Mouse (Mus musculus): ENCODE measurements around the gene Sarnp. TPM values are rescaled to one million over a fixed set of nuclear protein-coding genes. Genes with fewer than 3 reads are reported as not detected.

The Sarnp gene
- polyA plus RNA-seq, 1 experiment from 2014 or later, result 223 TPM

DNA sequence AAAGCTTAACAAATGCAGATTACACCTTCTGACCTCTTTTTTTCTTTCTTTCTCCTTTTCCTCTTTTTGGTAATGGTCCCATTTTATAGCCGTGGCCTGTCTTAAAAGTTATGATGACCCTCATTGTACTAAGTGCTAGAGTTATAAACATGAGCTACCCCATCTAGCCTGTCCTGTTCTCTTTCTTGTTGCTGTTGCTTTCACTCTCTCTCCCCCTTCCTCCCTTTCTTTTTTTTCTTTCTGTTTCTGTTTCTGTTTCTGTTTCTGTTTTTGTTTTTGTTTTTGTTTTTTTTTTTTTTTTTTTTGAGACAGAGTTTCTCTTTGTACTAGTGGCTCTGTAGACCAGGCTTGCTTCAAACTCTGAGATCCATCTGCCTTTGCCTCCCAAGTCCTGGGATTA, 49.4 kb downstream of the Sarnp start:
- H3K9me3 ChIP-seq (ENCODE audit: low read depth, low read length), result no peaks in the 10 kb centered on the region
- H3K27me3 ChIP-seq (ENCODE audit: insufficient read depth, low read length), result no peaks in the 10 kb centered on the region
- no peaks in the 10 kb centered on the region for H3K4me1 ChIP-seq (ENCODE audit: insufficient read depth)
- ATAC-seq (ENCODE audit: insufficient read depth) (no peak), DNase-seq (no peak)
- no peak overlapping the region for H3K4me3 ChIP-seq (ENCODE audit: low read depth, low read length)
- H3K36me3 ChIP-seq (ENCODE audit: insufficient read depth), result peaks cover 55% of the 10 kb centered on the region
- no peak for TF ChIP-seq CTCF (IDR thresholded peaks at IDR 0.05; ENCODE audit: low read depth)
- 79% methylated on average over 1 of the region's 1 CpGs for WGBS
- H3K9ac ChIP-seq, result no peak overlapping the region
- H3K4me2 ChIP-seq, result no peak overlapping the region
- H3K27ac ChIP-seq (ENCODE audit: low read depth), result no peak overlapping the region

DNA sequence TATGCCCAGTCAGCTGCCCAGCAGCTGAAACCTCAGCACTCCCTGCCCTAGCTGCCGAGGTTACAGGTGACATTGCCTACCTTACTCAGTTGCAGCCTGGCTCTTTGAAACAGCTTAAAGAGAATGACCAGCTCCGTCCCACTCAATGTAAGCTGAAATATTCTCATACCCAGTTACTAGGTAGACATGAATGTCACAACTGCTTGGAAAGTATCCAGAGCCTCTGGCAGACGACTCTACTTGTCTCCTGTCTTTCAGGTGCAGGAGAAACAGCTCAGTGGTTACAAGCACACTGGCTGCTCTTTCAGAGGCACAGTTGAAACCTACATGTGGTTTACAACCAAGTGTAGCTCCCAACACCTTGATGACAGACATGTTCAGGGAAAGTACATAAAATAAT, 53.2 kb downstream of the Sarnp start:
- H3K27me3 ChIP-seq (ENCODE audit: insufficient read depth, low read length), result no peaks in the 10 kb centered on the region
- peaks cover 74% of the 10 kb centered on the region for H3K36me3 ChIP-seq (ENCODE audit: insufficient read depth)
- H3K4me3 ChIP-seq (ENCODE audit: low read depth, low read length), result no peak overlapping the region
- H3K4me1 ChIP-seq (ENCODE audit: insufficient read depth), result no peaks in the 10 kb centered on the region
- H3K9me3 ChIP-seq (ENCODE audit: low read depth, low read length), result no peaks in the 10 kb centered on the region
- no peak overlapping the region for H3K9ac ChIP-seq
- H3K4me2 ChIP-seq, result no peak overlapping the region
- 80% methylated on average over 3 of the region's 3 CpGs for WGBS
- DNase-seq (no peak), ATAC-seq (ENCODE audit: insufficient read depth) (no peak)
- no peak overlapping the region for H3K27ac ChIP-seq (ENCODE audit: low read depth)
- no peak for TF ChIP-seq CTCF (IDR thresholded peaks at IDR 0.05; ENCODE audit: low read depth)

DNA sequence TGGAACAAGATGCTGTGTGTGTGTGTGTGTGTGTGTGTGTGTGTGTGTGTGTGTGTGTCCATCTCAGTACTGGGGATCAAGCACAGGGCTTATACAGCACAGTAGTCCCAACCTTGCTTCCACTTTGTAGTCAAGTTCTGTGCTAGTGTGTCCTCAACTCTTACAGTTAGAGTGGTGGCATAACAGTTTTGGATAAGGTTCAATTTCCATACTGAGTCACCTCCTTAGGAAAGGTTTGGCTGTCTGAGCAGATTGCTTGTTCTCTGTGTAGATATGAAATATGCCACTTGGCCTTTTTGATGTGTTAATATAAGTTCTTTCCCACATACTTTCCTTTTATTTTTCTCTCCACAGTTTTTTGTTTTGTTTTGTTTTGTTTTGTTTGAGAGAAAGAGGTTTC, 61.2 kb downstream of the Sarnp start:
- no peak for TF ChIP-seq CTCF (IDR thresholded peaks at IDR 0.05; ENCODE audit: low read depth)
- no peak overlapping the region for H3K9ac ChIP-seq
- H3K36me3 ChIP-seq (ENCODE audit: insufficient read depth), result peaks cover 50% of the 10 kb centered on the region
- DNase-seq (no peak), ATAC-seq (ENCODE audit: insufficient read depth) (no peak)
- no peak overlapping the region for H3K27ac ChIP-seq (ENCODE audit: low read depth)
- no peaks in the 10 kb centered on the region for H3K4me1 ChIP-seq (ENCODE audit: insufficient read depth)
- H3K4me3 ChIP-seq (ENCODE audit: low read depth, low read length), result no peak overlapping the region
- no peak overlapping the region for H3K4me2 ChIP-seq
- no peaks in the 10 kb centered on the region for H3K27me3 ChIP-seq (ENCODE audit: insufficient read depth, low read length)
- H3K9me3 ChIP-seq (ENCODE audit: low read depth, low read length), result no peaks in the 10 kb centered on the region

DNA sequence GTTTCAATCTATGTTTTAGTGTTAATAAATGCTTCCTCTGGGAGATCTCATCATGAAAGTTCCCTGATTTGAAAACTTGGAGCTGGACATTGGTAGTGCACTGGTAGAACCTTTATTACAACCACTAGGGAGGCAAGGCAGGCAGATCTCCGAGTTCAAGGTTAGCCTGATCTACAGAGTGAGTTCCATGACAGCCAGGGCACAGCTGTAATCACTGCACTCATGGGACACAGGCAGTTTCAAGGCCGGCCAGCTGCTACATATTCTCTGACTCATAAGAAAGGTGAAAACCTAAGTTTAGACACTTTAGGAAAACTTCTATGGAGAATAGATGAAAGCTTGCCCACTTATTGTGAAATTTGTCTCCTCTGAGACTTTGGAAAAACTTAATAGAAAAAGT, 61.7 kb downstream of the Sarnp start:
- DNase-seq (no peak), ATAC-seq (ENCODE audit: insufficient read depth) (no peak)
- Histone ChIP-seq H3K9ac (no peak overlapping the region), H3K9me3 (ENCODE audit: low read depth, low read length) (no peaks in the 10 kb centered on the region), H3K27me3 (ENCODE audit: insufficient read depth, low read length) (no peaks in the 10 kb centered on the region), H3K4me1 (ENCODE audit: insufficient read depth) (no peaks in the 10 kb centered on the region), H3K27ac (ENCODE audit: low read depth) (no peak overlapping the region), H3K4me2 (no peak overlapping the region), H3K4me3 (ENCODE audit: low read depth, low read length) (no peak overlapping the region), H3K36me3 (ENCODE audit: insufficient read depth) (peaks cover 45% of the 10 kb centered on the region)
- TF ChIP-seq CTCF (IDR thresholded peaks at IDR 0.05; ENCODE audit: low read depth), result no peak
- WGBS, result 82% methylated on average over 2 of the region's 2 CpGs

DNA sequence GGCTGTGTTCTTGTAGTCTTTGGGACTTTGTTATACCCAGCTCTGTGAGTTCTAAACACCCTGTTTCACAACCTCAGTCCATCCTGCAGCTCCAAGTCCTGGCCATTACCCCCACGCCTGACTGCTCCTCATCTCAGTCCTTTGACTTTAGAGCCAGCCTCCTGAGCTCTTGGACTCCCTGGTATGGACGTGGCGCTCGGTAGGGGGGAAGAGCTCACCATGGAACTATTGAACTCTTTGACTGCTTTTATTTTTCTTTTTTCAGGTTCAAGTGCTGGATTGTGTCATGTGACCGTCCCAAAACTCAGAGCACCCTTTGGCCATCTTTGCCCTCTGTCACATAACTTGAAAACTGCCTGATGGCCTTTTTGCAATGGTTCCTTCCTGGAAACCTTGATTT, 64.9 kb downstream of the Sarnp start:
- DNase-seq, result no peak
- no peaks in the 10 kb centered on the region for H3K9me3 ChIP-seq (ENCODE audit: low read depth, low read length)
- H3K9ac ChIP-seq, result no peak overlapping the region
- H3K4me2 ChIP-seq, result no peak overlapping the region
- no peaks in the 10 kb centered on the region for H3K4me1 ChIP-seq (ENCODE audit: insufficient read depth)
- no peaks in the 10 kb centered on the region for H3K27me3 ChIP-seq (ENCODE audit: insufficient read depth, low read length)
- no peak overlapping the region for H3K4me3 ChIP-seq (ENCODE audit: low read depth, low read length)
- peaks cover 41% of the 10 kb centered on the region for H3K36me3 ChIP-seq (ENCODE audit: insufficient read depth)
- no peak for TF ChIP-seq CTCF (IDR thresholded peaks at IDR 0.05; ENCODE audit: low read depth)
- WGBS, result 84% methylated on average over 5 of the region's 5 CpGs
- ATAC-seq (ENCODE audit: insufficient read depth), result no peak
- no peak overlapping the region for H3K27ac ChIP-seq (ENCODE audit: low read depth)

DNA sequence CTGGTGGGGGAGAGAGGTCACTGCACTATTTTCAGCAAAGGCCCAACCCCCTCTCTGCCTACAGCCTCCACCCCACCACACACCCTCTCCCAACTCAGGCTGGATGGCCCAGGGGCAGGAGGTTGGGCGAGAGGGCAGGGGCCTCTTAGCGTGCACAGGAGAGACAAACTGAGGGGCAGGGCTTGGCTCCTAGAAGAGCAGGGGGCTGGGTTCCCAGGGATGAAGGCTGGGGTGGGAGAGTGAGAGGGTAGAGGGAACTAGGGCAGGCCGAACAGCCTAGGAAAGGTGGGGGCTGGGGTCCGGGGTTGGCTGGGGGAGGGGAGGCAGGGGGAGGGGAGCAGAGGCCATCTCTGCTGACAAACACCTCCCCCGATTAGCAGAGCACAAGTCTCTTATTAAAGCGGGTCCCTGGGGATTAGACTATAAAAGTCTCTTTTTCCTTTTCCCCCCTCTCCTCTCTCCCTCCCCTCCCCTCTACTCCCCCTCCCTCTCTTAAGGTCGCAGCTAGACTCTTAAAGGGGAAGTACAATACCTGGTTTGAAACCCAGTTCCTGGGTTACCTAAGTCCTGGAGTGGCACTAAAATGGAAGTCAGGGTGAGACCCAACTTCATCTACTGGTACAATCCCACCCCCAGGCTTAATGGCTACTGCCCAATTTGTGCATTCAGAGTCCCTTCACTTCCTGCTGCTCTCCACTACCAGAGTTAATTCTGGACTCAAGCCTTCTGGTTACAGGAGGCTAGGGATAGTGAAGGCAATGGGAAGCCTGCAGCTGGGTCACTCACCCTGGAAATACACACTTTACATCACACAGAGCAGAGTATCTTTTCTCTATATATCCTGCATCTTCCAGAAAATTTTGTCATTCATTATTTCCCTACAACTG, 72.1 kb downstream of the Sarnp start:
- TF ChIP-seq CTCF (IDR thresholded peaks at IDR 0.05; ENCODE audit: low read depth), result no peak
- H3K9ac ChIP-seq, result peak overlapping the region; percentile 44
- peak overlapping the region; percentile 60 for H3K4me3 ChIP-seq (ENCODE audit: low read depth, low read length)
- H3K4me2 ChIP-seq, result peak overlapping the region; percentile 93
- ATAC-seq (ENCODE audit: insufficient read depth) (peak; percentile 25; the same call in 1 of the 2 replicates), DNase-seq (peak; percentile 49)
- peaks cover 11% of the 10 kb centered on the region for H3K4me1 ChIP-seq (ENCODE audit: insufficient read depth)
- peak overlapping the region; percentile 67; the same call in 1 of the 2 replicates for H3K27ac ChIP-seq (ENCODE audit: low read depth)
- H3K27me3 ChIP-seq (ENCODE audit: insufficient read depth, low read length), result 0 out of 2 replicates have a peak, but pooled peaks cover 6% of the 10 kb centered on the region
- WGBS, result 4% methylated on average over 6 of the region's 7 CpGs
- H3K9me3 ChIP-seq (ENCODE audit: low read depth, low read length), result no peaks in the 10 kb centered on the region
- peaks cover 26% of the 10 kb centered on the region; the same call in 1 of the 2 replicates for H3K36me3 ChIP-seq (ENCODE audit: insufficient read depth)

DNA sequence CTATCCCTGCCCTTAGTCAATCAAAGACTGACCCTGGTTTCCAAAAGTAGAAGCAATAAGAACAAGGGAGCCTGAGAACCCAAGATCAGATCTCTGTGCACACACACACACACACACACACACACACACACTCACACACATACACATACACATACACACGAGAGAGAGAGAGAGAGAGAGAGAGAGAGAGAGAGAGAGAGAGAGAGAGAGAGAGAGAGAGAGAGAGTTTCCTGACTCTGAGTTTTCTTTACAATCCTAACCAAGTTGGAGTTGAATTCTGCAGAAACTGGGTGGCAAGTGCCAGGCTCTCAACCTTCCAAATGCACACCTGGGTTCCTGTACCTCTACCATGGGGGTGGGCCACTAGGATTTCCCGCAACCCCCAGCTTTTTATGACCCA, 72.7 kb downstream of the Sarnp start:
- 18% methylated on average over 2 of the region's 2 CpGs for WGBS

More for the DNA sequence above, 72.7 kb downstream of the Sarnp start:
- Histone ChIP-seq H3K4me1 (ENCODE audit: insufficient read depth) (peaks cover 11% of the 10 kb centered on the region), H3K9ac (peak overlapping the region; percentile 83; the same call in 1 of the 2 replicates), H3K36me3 (ENCODE audit: insufficient read depth) (peaks cover 25% of the 10 kb centered on the region; the same call in 1 of the 2 replicates), H3K27ac (ENCODE audit: low read depth) (no peak overlapping the region), H3K4me2 (peak overlapping the region; percentile 93), H3K4me3 (ENCODE audit: low read depth, low read length) (peak overlapping the region; percentile 60), H3K9me3 (ENCODE audit: low read depth, low read length) (no peaks in the 10 kb centered on the region), H3K27me3 (ENCODE audit: insufficient read depth, low read length) (0 out of 2 replicates have a peak, but pooled peaks cover 6% of the 10 kb centered on the region)
- ATAC-seq (ENCODE audit: insufficient read depth), result no peak
- DNase-seq, result no peak
- no peak for TF ChIP-seq CTCF (IDR thresholded peaks at IDR 0.05; ENCODE audit: low read depth)
